Mouse (Mus musculus) 416B (cell line): Measurements from ENCODE around the gene Ccdc172.

ENCODE experiments used
- DNase-seq: peaks from one replicate; pipeline ENCODE4 v3.0.0; 2011; ENCODE audit warnings: low read depth

The Ccdc172 gene

DNA sequence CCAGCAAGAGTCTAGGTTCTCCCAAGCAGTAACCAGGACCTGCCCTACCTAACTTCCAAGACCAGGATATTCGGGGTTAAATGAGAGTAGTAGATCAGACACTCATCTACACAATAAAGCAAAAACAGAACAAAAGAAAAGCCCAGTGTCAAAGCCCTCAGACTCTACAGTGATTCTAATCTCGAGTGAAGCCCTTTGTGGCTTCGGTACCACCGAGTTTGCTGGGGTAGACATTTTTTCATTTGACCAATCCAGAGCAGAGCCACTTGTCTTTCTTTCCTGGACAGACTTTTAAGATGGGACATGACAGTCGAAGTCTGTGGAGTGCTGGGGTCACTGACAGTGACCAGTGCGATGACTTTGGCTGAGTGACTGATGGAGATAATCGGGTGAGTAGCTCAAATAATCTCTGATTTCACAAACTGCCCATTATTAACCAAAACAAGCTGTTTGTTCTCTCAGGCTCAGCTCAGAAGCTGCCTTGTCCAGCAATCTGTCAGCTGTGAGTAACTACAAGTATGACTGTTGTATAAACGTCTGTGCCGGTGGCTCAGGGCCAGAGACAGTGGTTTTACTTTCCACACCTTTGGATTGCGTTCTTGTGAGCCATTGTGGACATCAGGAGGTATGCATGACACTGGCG, 60.8 kb downstream of the Ccdc172 start:
- no peak for DNase-seq

DNA sequence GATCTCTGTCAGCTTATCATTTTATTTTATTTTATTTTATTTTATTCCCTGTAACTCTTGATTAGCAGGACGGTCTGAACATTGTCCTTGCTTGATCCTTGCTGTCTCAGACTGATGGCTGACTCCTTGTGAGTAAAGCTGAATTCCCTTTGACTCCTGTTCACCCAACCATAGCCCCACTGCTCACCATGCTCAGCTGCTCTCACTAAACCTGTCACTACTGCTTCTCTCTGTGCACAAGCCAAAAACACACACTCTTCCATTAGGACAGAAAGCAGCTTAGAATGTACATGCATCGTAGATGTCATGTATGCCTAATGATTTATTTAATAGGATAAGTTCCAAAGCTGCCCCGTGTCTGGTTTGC, 61.3 kb downstream of the Ccdc172 start:
- no peak for DNase-seq

DNA sequence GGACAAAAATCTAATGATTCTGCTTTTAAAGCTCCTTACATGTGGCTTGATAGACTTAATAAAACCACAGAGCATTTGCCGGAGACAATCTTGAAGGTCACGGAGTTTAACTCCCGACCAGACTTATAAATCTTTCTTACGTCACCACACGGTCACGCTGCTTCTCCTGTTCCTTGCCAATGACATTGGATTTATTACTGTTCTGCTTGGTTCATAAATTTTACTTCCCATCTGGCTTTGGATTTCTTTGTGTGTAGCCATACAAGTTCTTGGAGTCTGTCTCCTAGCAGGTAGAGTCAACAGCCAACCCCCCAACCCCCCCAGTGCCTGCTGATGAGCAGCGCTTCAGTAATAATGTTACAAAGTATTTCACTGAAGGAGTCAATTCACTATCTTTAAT, 70.2 kb downstream of the Ccdc172 start:
- no peak for DNase-seq

DNA sequence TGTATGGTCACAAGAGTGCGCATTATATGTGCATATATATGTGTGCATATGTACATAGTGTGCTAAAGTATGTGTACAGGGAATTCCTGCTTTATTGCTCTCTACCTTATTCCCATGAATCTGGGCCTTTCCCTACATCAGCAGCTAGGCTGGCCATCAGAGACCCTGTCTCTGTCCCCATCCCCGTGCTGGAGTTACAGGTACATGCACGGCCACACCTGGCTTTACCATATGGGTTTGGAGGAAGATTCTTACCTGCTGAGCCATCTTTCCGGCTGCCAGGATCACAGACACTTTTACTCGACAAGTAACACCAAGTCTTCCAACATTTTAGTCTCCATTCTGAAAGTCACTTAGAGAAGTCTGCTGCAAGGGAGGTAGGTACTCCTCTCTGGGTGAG, 71.2 kb downstream of the Ccdc172 start:
- DNase-seq, result no peak

DNA sequence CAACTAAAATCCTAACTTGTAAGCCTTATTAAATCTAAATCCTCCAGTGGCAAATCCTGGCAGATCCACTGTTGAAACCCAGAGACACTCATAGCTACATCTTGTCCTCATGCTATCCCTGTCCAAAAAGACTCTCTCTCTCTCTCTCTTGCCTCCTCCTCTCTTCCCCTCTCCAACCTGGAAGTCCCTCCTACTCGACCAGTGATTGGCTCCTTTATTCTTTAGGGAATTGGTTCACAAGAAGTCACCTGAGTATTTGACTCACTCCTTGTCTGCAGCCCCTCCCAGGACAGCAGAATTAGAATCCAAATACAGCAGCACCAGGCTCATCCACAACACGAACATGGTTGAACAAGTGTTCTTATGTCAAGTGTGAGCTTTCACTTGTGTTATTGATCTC, 74.3 kb downstream of the Ccdc172 start:
- DNase-seq, result no peak

DNA sequence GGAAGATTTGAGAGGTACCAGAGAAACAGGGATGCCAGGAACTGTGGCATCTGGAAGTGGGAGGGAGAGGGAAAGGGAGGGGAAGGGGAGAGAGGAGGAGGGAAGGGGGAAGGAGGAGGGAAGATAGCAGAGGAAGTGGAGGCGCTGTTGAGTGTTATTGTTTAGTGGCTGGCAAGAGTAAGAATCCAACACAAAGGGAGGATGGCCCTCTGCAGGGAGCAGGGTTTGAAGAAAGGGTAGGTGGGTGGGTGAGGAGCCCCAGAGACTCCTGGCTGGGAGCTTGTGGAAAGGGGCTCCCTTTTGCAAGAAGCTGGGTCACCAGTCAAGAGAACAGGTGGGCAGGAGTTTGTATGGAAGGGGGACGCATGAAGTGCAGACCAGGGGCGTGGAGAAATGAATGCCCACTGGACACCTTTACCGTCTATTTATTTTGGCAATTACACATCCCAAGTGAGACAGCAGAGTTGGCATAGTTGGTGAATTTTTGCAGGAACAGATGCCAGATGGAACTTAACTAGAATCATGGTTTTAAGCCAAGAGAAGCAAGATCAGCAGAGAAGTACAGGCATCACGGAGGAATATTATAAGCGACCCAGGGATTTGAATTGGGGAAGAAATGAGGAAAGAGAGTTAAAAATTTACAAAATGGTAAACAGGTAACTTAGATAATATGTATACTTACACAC, 78.6 kb downstream of the Ccdc172 start:
- DNase-seq, result no peak

DNA sequence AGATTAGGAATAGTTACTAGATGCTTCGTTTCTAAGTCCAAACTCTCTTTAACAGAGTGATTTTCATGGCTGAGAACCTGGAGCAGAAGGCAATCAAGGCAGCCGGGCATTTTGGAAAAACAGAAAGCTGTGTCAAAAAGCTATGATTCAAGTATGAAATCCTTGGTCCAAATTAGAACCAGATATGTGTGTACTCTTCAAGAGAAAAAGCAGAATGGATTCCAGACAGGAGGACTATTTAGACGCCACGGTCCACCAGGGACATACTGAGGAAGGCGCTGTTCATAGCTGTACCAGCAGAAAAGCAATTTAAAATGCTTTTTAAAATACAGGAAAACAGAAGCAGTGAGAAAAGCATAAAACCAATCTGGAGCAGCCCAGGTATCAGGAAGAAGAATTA, 88.6 kb downstream of the Ccdc172 start:
- DNase-seq, result no peak
